Mouse (Mus musculus): ENCODE results near the gene Poc1b.

DNA sequence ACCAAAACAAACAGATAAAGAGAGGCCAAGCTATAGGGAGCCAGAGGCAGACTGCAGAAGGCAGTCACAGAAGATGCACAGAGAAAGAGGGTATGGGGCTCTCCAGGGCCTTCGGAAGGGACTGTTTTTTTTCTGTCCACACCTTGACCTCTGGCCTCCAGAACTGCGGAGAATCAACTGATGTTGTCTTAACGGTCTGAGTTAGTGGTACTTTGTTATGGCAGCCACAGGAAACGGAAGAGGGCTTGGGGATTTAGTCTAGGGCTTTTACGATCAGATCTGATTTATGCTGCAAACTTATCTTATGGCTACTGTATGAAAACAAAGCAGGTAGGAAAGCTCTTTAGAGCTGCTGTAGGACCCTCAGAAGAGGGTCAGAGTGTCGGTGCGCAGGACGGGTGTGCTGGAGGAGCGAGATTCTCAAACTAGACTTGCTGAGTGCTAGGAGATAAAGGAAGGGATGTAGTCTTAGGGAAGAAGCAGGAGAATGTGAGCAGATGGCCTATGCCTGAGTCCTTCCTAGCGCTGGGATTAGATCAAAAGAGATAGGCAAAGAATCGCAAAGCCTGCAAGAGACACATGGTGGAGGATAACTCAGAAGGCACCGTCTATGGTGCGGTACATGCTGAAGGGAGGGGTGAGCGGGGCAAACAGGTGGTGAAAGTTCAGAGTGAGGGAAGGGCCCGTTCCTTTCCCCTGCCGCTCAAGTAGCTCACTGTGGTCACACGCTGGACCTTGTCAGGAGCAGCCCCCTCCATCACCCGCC is 8.8 kb downstream of the Poc1b start:
- TF ChIP-seq POLR2A (IDR thresholded peaks at IDR 0.05; ENCODE audit: borderline replicate concordance, insufficient read depth, low read length) (no peak), CTCF (IDR thresholded peaks at IDR 0.05; ENCODE audit: borderline replicate concordance, insufficient read depth, low read depth, low read length) (no peak)
